Mouse (Mus musculus) embryonic fibroblast, embryonic 13.5 days (primary cell): ENCODE results near the gene App.

Experiments
- CTCF ChIP-seq: IDR thresholded peaks from 2 replicates; pipeline ENCODE4 v1.5.1; 2011; ENCODE audit warnings: mild to moderate bottlenecking, control low read depth, low read length, moderate library complexity, borderline replicate concordance; ENCODE audit not compliant: insufficient read depth
- POLR2A ChIP-seq: IDR thresholded peaks from 2 replicates; pipeline ENCODE4 v1.6.1; 2011; ENCODE audit warnings: low read depth, mild to moderate bottlenecking, control low read depth, low read length, moderate library complexity

DNA sequence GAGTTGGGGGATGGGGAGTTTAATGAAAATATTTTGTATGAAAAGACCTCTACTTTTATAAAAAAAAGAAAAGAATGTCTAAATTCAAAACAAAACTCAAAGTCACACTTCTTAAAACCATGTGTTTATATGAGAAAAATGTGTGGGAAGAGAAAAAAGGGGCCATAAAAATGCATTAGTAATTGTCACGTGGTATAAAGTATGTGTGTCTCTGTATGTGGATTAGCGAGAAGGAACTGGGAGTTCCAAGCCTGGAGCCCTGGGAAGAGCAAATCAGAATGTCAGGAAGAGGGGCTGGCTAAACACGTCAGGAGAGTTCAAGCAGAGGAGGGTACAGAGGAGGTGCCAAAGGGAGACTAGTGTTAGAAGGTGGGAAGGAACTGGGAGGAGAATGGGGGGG is 7.9 kb upstream of the App start:
- no peak for TF ChIP-seq CTCF
- TF ChIP-seq POLR2A: no peak
